Mouse (Mus musculus) duodenum, adult 2 months (tissue): Measurements from ENCODE around the gene Gab2. TPM values are rescaled to one million over a fixed set of nuclear protein-coding genes. Genes with fewer than 3 reads are reported as not detected.

Experiments
- polyA plus RNA-seq: library from polyadenylated mRNA; depleted of rRNA; stranded (reverse); fragments of >200 nt; gene quantifications from 2 replicates; pipeline ENCODE4 v1.2.3, GENCODE M21; 2012; ENCODE audit warnings: low replicate concordance; rRNA removed

Gene Gab2
- 3.9 and 5.3 TPM in 2 replicates for polyA plus RNA-seq

GRCm38 (mm10) chr7:97081242-97081958, at the start of gene Gab2:
Gab2 (plus strand) TSS chr7:97081586.

GRCm38 (mm10) chr7:97331726-97332666, 250.6 kb downstream of the Gab2 start, which contains the start of the genes Usp35 and Kctd21:
Usp35 (minus strand) TSS chr7:97332020.
Kctd21 (plus strand) TSS chr7:97332327.

Other genes with a start within 250 kb of the Gab2 start
- 0.68 and 2.0 TPM in 2 replicates for gene Nars2, start 130.1 kb upstream of the Gab2 start, polyA plus RNA-seq